Mouse (Mus musculus) olfactory bulb, adult 2 months (tissue): Measurements from ENCODE around the gene Brd3os.

Experiments
- CTCF ChIP-seq: fragments of 200-500 bp; IDR thresholded peaks from 2 replicates; pipeline ENCODE4 v1.5.1; 2012; ENCODE audit warnings: low read depth, mild to moderate bottlenecking, low read length, moderate library complexity; ENCODE audit not compliant: insufficient read depth
- POLR2A ChIP-seq: fragments of 200-500 bp; IDR thresholded peaks from 2 replicates; pipeline ENCODE4 v1.6.1; 2012; ENCODE audit warnings: mild to moderate bottlenecking, low read depth, low read length, moderate library complexity; ENCODE audit not compliant: insufficient read depth

DNA sequence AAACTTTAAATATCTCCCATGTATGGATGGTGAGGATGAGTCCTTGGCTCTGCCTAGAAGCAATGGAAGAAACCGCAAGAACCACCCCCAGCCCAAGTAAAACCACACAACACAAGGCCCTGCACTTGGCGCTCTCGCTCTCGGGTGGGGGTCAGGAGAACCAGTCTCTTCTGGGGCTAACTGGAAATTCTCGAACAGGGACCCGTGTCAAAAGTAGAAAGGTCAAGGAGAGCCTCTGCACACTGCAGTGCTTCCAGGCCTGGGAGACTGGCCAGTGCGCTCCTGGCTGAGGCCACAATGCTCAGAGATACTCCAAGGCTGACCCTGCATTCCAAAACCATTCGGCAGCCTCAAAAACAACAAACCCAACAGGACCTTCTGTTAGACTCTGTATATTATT lies 4.7 kb downstream of the Brd3os start:
- TF ChIP-seq CTCF (no peak), POLR2A (no peak)
